Mouse (Mus musculus): ENCODE measurements around the gene Taok2. TPM values are rescaled to one million over a fixed set of nuclear protein-coding genes. Genes with fewer than 3 reads are reported as not detected.
A peak's percentile ranks its signal among the peaks of the same experiment; 100 is the strongest.

Taok2 gene
- polyA plus RNA-seq (2014; fragmentation: Nextera tagmentation; extraction: Ambion mirVana): 21.6 and 23.6 TPM in 2 replicates

DNA sequence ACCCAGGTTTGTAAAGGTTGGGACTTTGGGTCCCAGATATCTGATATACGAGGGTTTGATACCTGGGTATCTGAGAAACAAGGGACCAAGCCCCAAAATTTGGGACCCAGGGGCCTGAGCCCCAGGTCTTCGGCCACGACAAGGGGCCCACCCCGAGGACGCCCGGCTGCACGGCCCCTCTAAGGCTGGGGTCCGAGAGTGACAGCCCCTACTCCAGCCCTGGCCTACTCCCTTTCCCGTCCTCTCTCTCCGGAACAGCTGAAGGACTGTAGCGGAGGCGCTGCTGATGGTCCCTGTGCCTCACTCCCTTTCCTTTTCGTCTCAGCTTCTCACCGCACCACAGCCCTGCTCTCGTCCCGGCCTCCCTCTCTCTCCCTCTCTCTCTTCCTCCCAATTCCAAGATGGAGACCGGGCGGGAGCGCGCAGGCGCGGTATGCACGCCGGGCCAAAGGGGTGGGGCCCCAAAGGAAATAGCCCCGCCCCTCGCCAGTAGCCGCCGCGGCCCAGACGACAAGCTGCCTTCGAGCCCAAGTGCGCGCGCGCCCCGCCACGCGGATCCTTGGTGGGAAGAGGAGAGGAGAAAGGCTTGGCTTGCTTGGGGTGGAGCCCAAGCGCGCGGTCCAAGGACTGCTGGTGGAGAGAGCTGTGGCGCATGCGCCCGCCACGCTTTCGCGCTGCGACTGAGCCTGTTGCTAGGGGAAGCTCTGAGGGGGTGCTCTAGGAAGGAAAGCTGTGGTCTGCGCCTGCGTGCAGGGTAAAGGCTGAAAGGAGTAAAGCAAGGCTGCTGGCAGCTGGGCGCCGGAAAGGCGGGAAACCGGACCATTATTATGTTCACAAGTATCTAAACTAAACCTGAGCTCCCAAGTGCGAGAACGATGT is at the start of gene Taok2:
Gene Taok2, minus strand, starts transcription at position 418 of the 879 bp plus-strand sequence.
- under 1% methylated on average over 56 of the region's 56 CpGs for WGBS
- ATAC-seq (replicated peaks; ENCODE audit: insufficient number of reproducible peaks, low FRiP score, low TSS enrichment, low read depth) (peak; percentile 98), DNase-seq (ENCODE audit: low spot score) (peak; percentile 99)
- peak within 1 kb of the TSS; percentile 80 for H3K4me2 ChIP-seq (ENCODE audit: low read depth, low read length)
- 0 out of 2 replicates have a peak, but pooled peaks cover 3% of the 10 kb centered on the region for H3K4me1 ChIP-seq (ENCODE audit: control insufficient read depth, insufficient read depth, low read length)
- peak within 1 kb of the TSS; percentile 86 for H3K27ac ChIP-seq (replicated peaks; ENCODE audit: low read depth, low read length)
- no peaks in the 10 kb centered on the region; the same call in 1 of the 2 replicates for H3K36me3 ChIP-seq (replicated peaks; ENCODE audit: control insufficient read depth, insufficient read depth, low read depth, low read length)
- no peaks in the 10 kb centered on the region for H3K27me3 ChIP-seq (ENCODE audit: control insufficient read depth, insufficient read depth, low read length)
- peak within 1 kb of the TSS; percentile 62 for H3K4me3 ChIP-seq (ENCODE audit: low read depth, low read length)
- no peaks in the 10 kb centered on the region for H3K9me3 ChIP-seq (replicated peaks; ENCODE audit: control insufficient read depth, low read length)
- peak within 1 kb of the TSS; percentile 76 for H3K9ac ChIP-seq (replicated peaks; ENCODE audit: low read length)

DNA sequence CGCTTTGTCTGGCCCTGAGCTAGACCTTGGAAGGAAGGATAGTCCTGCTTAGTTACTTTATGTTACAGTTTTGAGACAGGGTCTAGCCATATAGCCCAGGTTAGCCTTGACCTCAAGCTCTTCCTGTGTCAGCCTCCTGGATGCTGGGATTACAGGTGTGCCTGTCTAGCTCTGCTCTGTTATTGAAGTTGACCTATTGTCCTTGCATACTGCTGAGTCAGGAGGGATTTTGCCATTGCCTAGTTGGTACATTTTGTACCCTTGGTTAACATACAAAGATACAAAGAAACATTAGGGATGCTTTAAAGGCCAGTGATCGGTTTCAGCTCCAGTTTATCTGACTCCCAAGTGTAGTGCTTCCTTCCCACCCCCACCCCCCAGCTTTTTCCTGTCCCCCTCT is 48.1 kb upstream of the Taok2 start:
- no peak overlapping the region for H3K27ac ChIP-seq (replicated peaks; ENCODE audit: low read depth, low read length)
- 92% methylated on average over 2 of the region's 2 CpGs for WGBS
- DNase-seq (ENCODE audit: low spot score): no peak
- H3K36me3 ChIP-seq (replicated peaks; ENCODE audit: control insufficient read depth, insufficient read depth, low read depth, low read length): no peaks in the 10 kb centered on the region; the same call in 1 of the 2 replicates
- H3K9me3 ChIP-seq (replicated peaks; ENCODE audit: control insufficient read depth, low read length): no peaks in the 10 kb centered on the region
- no peak overlapping the region for H3K4me2 ChIP-seq (ENCODE audit: low read depth, low read length)
- no peak for ATAC-seq (replicated peaks; ENCODE audit: insufficient number of reproducible peaks, low FRiP score, low TSS enrichment, low read depth)
- H3K4me3 ChIP-seq (ENCODE audit: low read depth, low read length): no peak overlapping the region
- no peaks in the 10 kb centered on the region for H3K27me3 ChIP-seq (ENCODE audit: control insufficient read depth, insufficient read depth, low read length)
- H3K4me1 ChIP-seq (ENCODE audit: control insufficient read depth, insufficient read depth, low read length): no peaks in the 10 kb centered on the region
- no peak overlapping the region for H3K9ac ChIP-seq (replicated peaks; ENCODE audit: low read length)

GRCm38 (mm10) chr7:126929046-126929445 is 44.5 kb upstream of the Taok2 start:
- H3K9ac ChIP-seq (replicated peaks; ENCODE audit: low read length): peak overlapping the region; percentile 79
- WGBS: under 1% methylated on average over 27 of the region's 27 CpGs
- H3K9me3 ChIP-seq (replicated peaks; ENCODE audit: control insufficient read depth, low read length): no peaks in the 10 kb centered on the region
- DNase-seq (ENCODE audit: low spot score) (no peak), ATAC-seq (replicated peaks; ENCODE audit: insufficient number of reproducible peaks, low FRiP score, low TSS enrichment, low read depth) (peak; percentile 80)
- no peaks in the 10 kb centered on the region for H3K36me3 ChIP-seq (replicated peaks; ENCODE audit: control insufficient read depth, insufficient read depth, low read depth, low read length)
- no peaks in the 10 kb centered on the region for H3K27me3 ChIP-seq (ENCODE audit: control insufficient read depth, insufficient read depth, low read length)
- no peaks in the 10 kb centered on the region for H3K4me1 ChIP-seq (ENCODE audit: control insufficient read depth, insufficient read depth, low read length)
- no peak overlapping the region for H3K27ac ChIP-seq (replicated peaks; ENCODE audit: low read depth, low read length)
- peak overlapping the region; percentile 88 for H3K4me2 ChIP-seq (ENCODE audit: low read depth, low read length)
- peak overlapping the region; percentile 83 for H3K4me3 ChIP-seq (ENCODE audit: low read depth, low read length)

- H3K4me3 ChIP-seq (ENCODE audit: low read depth, low read length): peak within 1 kb of the TSS; percentile 83
- H3K27ac ChIP-seq (replicated peaks; ENCODE audit: low read depth, low read length): no peak within 1 kb of the TSS
- no peaks in the 10 kb centered on the region for H3K9me3 ChIP-seq (replicated peaks; ENCODE audit: control insufficient read depth, low read length)
- peak; percentile 91 for ATAC-seq (replicated peaks; ENCODE audit: insufficient number of reproducible peaks, low FRiP score, low TSS enrichment, low read depth)
- DNase-seq (ENCODE audit: low spot score): peak; percentile 93
- H3K27me3 ChIP-seq (ENCODE audit: control insufficient read depth, insufficient read depth, low read length): no peaks in the 10 kb centered on the region
- H3K4me1 ChIP-seq (ENCODE audit: control insufficient read depth, insufficient read depth, low read length): no peaks in the 10 kb centered on the region
- WGBS: 4% methylated on average over 56 of the region's 56 CpGs
- H3K4me2 ChIP-seq (ENCODE audit: low read depth, low read length): peak within 1 kb of the TSS; percentile 88
- peak within 1 kb of the TSS; percentile 79 for H3K9ac ChIP-seq (replicated peaks; ENCODE audit: low read length)
- no peaks in the 10 kb centered on the region for H3K36me3 ChIP-seq (replicated peaks; ENCODE audit: control insufficient read depth, insufficient read depth, low read depth, low read length)
Measured at GRCm38 (mm10) chr7:126928384-126929037, 44.0 kb upstream of the Taok2 start, which contains the start of gene Kctd13. Gene Kctd13 (plus strand): TSS chr7:126928879.

GRCm38 (mm10) chr7:126926299-126926698 is 41.8 kb upstream of the Taok2 start:
- 30% methylated on average over 3 of the region's 3 CpGs for WGBS
- no peak overlapping the region for H3K27ac ChIP-seq (replicated peaks; ENCODE audit: low read depth, low read length)
- no peaks in the 10 kb centered on the region for H3K9me3 ChIP-seq (replicated peaks; ENCODE audit: control insufficient read depth, low read length)
- no peak overlapping the region for H3K9ac ChIP-seq (replicated peaks; ENCODE audit: low read length)
- no peak overlapping the region for H3K4me2 ChIP-seq (ENCODE audit: low read depth, low read length)
- no peak overlapping the region for H3K4me3 ChIP-seq (ENCODE audit: low read depth, low read length)
- H3K4me1 ChIP-seq (ENCODE audit: control insufficient read depth, insufficient read depth, low read length): no peaks in the 10 kb centered on the region
- ATAC-seq (replicated peaks; ENCODE audit: insufficient number of reproducible peaks, low FRiP score, low TSS enrichment, low read depth) (no peak), DNase-seq (ENCODE audit: low spot score) (no peak)
- H3K27me3 ChIP-seq (ENCODE audit: control insufficient read depth, insufficient read depth, low read length): no peaks in the 10 kb centered on the region
- H3K36me3 ChIP-seq (replicated peaks; ENCODE audit: control insufficient read depth, insufficient read depth, low read depth, low read length): no peaks in the 10 kb centered on the region

GRCm38 (mm10) chr7:126923999-126924398 is 39.5 kb upstream of the Taok2 start:
- Histone ChIP-seq H3K4me3 (ENCODE audit: low read depth, low read length) (no peak overlapping the region), H3K9ac (replicated peaks; ENCODE audit: low read length) (no peak overlapping the region), H3K4me1 (ENCODE audit: control insufficient read depth, insufficient read depth, low read length) (no peaks in the 10 kb centered on the region), H3K4me2 (ENCODE audit: low read depth, low read length) (no peak overlapping the region), H3K27ac (replicated peaks; ENCODE audit: low read depth, low read length) (no peak overlapping the region), H3K36me3 (replicated peaks; ENCODE audit: control insufficient read depth, insufficient read depth, low read depth, low read length) (no peaks in the 10 kb centered on the region), H3K9me3 (replicated peaks; ENCODE audit: control insufficient read depth, low read length) (no peaks in the 10 kb centered on the region), H3K27me3 (ENCODE audit: control insufficient read depth, insufficient read depth, low read length) (no peaks in the 10 kb centered on the region)
- ATAC-seq (replicated peaks; ENCODE audit: insufficient number of reproducible peaks, low FRiP score, low TSS enrichment, low read depth) (no peak), DNase-seq (ENCODE audit: low spot score) (no peak)
- 78% methylated on average over 5 of the region's 5 CpGs for WGBS

- Histone ChIP-seq H3K9ac (replicated peaks; ENCODE audit: low read length) (no peak within 1 kb of the TSS), H3K4me1 (ENCODE audit: control insufficient read depth, insufficient read depth, low read length) (no peaks in the 10 kb centered on the region), H3K4me3 (ENCODE audit: low read depth, low read length) (no peak within 1 kb of the TSS), H3K27me3 (ENCODE audit: control insufficient read depth, insufficient read depth, low read length) (no peaks in the 10 kb centered on the region), H3K4me2 (ENCODE audit: low read depth, low read length) (no peak within 1 kb of the TSS), H3K9me3 (replicated peaks; ENCODE audit: control insufficient read depth, low read length) (no peaks in the 10 kb centered on the region), H3K27ac (replicated peaks; ENCODE audit: low read depth, low read length) (no peak within 1 kb of the TSS), H3K36me3 (replicated peaks; ENCODE audit: control insufficient read depth, insufficient read depth, low read depth, low read length) (no peaks in the 10 kb centered on the region)
- WGBS: 68% methylated on average over 5 of the region's 5 CpGs
- DNase-seq (ENCODE audit: low spot score) (peak; percentile 15), ATAC-seq (replicated peaks; ENCODE audit: insufficient number of reproducible peaks, low FRiP score, low TSS enrichment, low read depth) (0 out of 2 replicates have a peak, but pooled peaks have one; percentile 48)
Measured at GRCm38 (mm10) chr7:126922624-126923060, 38.1 kb upstream of the Taok2 start, which contains the start of gene Tmem219. Gene Tmem219 (minus strand): TSS chr7:126922917.

Measured in embryonic facial prominence, embryonic 11.5 days (tissue).